Mouse (Mus musculus) right cerebral cortex, postnatal 4 days (tissue): ENCODE measurements around the gene Calml4.
A peak's percentile ranks its signal among the peaks of the same experiment; 100 is the strongest.

Source experiments
- DNase-seq: peaks from one replicate; pipeline ENCODE4 v3.0.0-alpha.2; 2022

The Calml4 gene

GRCm38 (mm10) chr9:62903841-62904240 is 46.0 kb downstream of the Calml4 start:
- no peak for DNase-seq

- DNase-seq: no peak
These were observed 47.2 kb downstream of the Calml4 start for GRCm38 (mm10) chr9:62905039-62905438.

GRCm38 (mm10) chr9:62913390-62914069 is 55.6 kb downstream of the Calml4 start:
- no peak for DNase-seq

GRCm38 (mm10) chr9:62917059-62917458 is 59.2 kb downstream of the Calml4 start:
- no peak for DNase-seq

GRCm38 (mm10) chr9:62920877-62921276 is 63.0 kb downstream of the Calml4 start:
- no peak for DNase-seq

GRCm38 (mm10) chr9:62924886-62925610 is 67.2 kb downstream of the Calml4 start:
- DNase-seq: peak; percentile 8
